Mouse (Mus musculus) lung, postnatal 25 days (tissue): ENCODE results near the gene Chrna10.

Experiments
- DNase-seq: peaks from one replicate; pipeline ENCODE4 v3.0.0; 2022; ENCODE audit warnings: low spot score

The Chrna10 gene

DNA sequence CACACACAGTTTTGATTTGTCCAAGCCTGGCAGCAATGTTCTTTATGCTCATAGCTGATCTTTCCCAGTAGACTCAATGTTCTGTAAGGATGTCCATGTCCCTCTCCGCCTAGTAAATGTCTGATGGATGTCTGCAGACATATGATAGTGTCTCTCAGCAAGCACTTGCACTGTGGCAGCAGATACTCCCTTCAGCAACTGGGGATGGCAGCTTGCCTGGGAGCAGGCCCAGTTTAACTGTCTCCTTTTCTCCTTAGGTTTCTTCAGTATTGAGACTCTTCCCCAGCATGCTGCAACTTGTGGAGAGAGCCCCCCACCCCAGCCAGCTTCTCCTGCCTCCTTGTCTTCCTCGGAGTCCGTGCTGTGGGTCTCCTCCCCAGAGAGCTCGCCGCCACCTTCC lies 34.8 kb downstream of the Chrna10 start:
- DNase-seq, result no peak

DNA sequence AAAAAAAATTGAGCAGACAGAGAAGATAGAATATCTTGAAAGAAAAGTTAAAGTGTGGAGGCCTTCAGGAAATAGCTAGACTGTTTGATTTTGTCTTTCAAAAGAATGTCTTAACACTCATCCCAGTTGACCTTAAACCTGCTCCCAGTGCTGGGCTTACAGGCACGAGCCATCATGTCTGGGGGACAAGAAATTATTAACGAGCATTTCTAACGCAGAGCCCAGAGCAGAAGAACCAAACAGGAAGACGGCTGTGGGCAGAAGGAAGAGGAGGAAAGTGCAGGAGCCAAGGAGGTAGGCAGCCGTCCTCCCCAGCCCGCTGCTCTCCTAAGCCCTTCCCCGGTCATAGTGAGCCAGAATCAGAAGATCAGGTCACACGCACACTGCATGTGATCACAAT lies 36.3 kb downstream of the Chrna10 start:
- DNase-seq, result no peak

DNA sequence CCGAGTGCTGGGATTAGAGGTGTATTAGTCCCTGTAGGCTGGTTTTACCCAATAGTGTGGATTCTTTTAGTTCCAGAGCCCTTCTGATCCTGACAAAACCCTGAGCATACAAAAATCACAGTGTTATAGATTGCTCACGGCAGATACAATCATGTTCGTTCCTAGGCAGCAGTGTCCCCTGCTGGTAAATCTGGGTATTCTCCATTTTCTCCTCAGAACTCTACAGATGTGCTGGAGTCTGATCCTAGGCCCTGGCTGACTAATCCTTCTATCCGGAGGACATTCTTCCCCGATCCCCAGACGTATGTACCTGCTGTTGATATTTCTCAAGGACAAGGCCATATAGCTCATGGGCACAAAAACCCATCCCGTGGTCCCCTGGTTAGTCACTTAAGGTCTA lies 38.1 kb downstream of the Chrna10 start:
- peak; percentile 30 for DNase-seq

DNA sequence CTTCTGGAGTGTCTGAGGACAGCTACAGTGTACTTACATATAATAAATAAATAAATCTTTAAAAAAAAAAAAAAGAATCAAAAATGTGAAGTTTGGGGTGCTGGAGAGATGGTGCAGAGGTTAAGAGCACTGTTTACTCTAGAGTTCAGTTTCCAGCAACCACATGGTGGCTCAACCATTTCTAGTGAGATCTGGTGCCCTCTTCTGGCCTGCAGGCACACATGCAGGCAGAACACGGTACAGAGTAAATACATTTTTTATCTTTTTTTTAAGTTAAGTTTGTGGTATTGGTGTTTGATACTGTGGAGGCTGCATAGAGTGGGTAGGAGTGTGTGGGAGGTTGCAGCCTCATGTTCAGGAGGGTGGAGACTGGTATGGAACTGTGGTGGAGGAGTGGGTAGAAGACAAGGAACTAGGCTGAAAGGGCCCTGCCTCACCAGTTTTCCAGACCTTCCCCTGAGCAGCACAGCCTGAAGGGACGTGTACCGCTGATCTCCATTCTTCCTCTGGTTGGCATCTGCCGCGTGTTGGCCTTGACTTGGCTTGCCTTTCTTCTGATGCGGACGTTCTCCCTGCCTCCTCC lies 39.8 kb downstream of the Chrna10 start:
- DNase-seq, result peak; percentile 18

DNA sequence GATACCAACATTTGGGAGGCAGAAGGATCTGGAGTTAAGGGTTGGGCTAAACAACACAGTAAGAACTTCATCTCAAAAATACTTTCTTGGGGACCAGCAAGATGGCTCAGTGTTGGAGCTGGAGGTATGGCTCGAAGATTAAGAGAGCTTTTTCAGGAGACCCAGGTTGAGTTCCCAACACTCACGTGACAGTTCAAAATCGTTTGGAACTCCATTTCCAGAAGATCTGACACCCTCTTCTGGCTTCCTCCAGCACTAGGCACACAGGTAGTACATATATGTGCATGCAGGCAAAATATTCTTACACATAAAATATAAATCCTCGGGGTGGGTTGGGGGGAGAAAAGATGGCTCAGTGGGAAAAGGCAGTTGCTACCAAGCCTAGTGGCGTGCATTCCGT lies 50.3 kb downstream of the Chrna10 start:
- DNase-seq, result no peak

DNA sequence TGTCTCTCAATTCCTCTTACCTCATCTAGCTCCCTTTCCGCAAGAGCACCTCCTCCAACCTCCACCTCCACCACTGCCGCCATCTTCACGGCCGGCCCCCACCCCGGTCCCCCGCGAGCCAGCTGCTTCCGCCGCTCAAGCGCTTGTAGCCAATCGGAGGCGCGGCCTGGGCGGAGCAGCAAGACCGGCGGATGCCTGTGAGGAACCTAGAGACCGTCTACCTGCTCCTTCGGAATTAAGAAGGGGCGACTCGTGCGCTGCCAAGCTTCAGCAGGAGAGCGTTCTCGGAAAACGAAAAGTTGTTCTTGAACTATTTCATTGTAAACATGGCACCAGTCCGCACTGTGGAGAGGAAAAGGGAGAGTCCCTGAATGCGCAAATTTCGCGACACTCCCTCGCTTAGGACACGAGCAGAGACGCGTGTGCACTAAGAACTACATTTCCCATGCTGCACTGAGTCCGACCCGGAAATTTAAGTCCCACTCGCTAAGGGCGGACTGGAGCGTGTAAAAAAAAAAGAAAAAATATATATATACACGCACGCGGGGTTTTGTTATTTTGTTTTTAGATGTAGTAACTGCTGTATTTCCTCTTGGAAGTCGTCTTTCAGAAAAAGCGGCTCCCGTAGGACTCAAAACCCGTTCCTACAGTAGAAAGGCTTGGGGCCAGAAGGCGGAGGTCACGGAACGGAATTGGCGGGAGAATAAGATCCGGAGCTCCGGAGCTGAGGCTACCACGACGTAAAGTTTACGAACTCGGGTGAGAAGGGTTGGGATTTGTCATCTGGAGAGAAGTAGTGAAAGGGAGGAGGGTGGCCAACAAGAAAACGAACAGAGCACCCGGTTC lies 51.4 kb downstream of the Chrna10 start, which contains the start of the genes Rnf121, Xndc1 and Xntrpc:
Gene Rnf121 (minus strand): TSS at position 424 of the 846 bp plus-strand sequence.
Gene Xndc1 (plus strand): TSS at position 466 of the 846 bp plus-strand sequence.
Gene Xntrpc (plus strand): TSS at position 668 of the 846 bp plus-strand sequence.
- peak; percentile 92 for DNase-seq

DNA sequence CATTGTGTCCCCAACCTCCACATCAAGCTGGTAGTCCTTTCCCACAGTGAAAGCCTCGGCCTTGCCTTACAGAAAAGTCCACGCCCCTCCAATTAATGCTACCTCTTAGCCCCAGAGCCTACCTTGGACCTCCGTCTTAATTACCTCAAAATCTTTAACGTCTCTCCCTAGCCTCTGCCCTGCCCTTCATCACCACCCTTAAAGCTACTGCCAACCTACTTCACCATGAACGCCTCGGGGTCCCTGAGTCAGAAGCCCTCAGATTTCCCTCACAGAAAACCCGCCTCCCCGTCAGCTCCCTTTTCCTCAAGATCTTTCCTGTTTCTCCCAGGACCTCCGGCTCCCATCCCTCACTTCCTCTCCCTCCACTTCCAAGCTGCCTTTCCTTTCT lies 52.0 kb downstream of the Chrna10 start:
- no peak for DNase-seq

DNA sequence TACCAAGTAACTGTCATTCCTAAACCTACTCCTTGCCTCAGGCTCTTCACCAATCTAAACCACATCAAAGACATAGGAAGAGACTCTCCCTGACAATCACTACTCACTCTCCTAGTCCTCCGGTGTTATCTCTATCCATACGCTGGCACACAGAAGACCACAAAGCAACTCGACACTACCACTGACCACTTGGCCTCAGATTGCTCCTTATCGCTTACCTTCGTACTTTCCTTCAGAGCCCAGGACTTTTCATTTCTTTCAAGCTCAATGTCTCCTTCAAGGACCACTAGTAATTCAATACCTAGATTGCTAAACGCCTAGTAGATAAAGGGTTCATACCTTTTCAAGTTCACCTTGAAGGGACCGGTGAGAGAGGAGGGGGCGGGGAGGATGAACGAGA lies 52.7 kb downstream of the Chrna10 start:
- DNase-seq, result no peak

DNA sequence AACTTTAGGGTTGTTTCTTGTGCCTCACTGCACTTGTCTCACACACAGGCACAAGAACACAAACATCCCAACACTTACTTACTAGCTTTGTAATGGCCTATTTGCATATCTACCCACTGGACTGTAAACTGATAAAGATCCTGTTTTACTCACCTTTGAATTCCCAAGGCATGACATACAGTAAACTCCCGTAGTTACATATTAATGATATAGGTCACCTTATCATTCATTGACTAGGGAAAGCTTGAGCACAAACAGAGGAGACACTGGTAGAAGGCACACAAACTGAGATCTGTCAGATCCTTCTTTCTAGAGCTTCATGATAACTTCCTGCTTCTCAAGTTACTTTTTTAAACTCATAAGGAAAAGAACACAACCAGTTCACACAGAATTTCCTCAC lies 54.4 kb downstream of the Chrna10 start:
- DNase-seq, result no peak

DNA sequence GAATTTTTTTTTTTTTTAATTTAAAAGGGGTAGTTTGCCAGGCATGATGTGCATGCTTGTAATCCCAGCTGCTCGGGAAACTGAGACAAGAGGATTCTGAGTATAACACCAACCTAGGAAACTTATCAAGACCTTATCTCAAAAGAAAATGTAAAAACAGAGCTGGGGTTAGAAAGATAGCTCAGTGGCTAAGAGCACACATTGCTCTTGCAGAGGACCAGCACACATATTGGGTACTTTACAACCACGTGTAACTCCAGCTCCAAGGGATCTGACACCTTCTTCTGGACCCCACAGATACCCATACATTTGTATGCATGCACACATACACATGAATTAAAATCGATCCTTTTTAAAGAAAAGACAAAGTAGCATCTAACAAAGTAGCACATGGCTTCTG lies 55.3 kb downstream of the Chrna10 start:
- DNase-seq, result no peak
